Mouse (Mus musculus): ENCODE measurements at regions not wholly inside any gene's neighbourhood (a gene's known extent, or its start where the extent isn't known, plus 50 kb on each side); places are given as distances from the start of the nearest gene placed in this dataset.

- TF ChIP-seq HCFC1 (IDR thresholded peaks at IDR 0.05; ENCODE audit: borderline replicate concordance, insufficient read depth, low read length) (no peak), ZNF384 (IDR thresholded peaks at IDR 0.05; ENCODE audit: low read depth, low read length) (no peak), ZC3H11A (IDR thresholded peaks at IDR 0.05; ENCODE audit: borderline replicate concordance, low read depth, low read length) (no peak)
These were observed 500.1 kb downstream of the Galc start for GRCm38 (mm10) chr12:97759116-97759515.
